13 mouse cellular contexts compared by ENCODE assay signal in genomic region chr11:109535966-109536365, GRCm38 (mm10).
DNase-seq lines count a peak whose midpoint lies in the region.
"Had no signal": no experiment of that assay in that cellular context is flagged by ENCODE, and none has a peak within 500 bp of the region (broad histone marks: within the 10 kb centered on the region; RNA-seq: fewer than 3 reads in every experiment).

No protein-coding gene starts in this region.

- intact Hi-C loops in gastrocnemius, postnatal 36 days (cut with DNase I), result no loop called here

- DNase-seq in brain, adult 2 months (ENCODE audit: low read depth, low spot score), result peak; percentile 82
- peak; percentile 76 for DNase-seq in cerebellum, adult 11-12 months
- peak; percentile 85 for DNase-seq in cerebellum, adult 9-10 months
- DNase-seq in cerebellum, postnatal 25 days, result peak; percentile 65 to 70
- no peak for DNase-seq in gastrocnemius, postnatal 36 days
- no peak for DNase-seq in lung, adult 18-20 months
- no peak for DNase-seq in thymus, adult 18-20 months
- DNase-seq: adrenal gland, adult 2 months; adrenal gland, postnatal 25 days; forebrain, postnatal 0 days; gastrocnemius, postnatal 14 days; heart, postnatal 36 days; kidney, adult 2 months had no signal

Comparison
In these comparisons a context has a peak if more than half of its experiments do, and no peak if none do; other contexts are left out.
1. DNase-seq: peak in brain, adult 2 months (single experiment), cerebellum, adult 11-12 months (single experiment), cerebellum, adult 9-10 months (single experiment) and cerebellum, postnatal 25 days (2 of 2); none in gastrocnemius, postnatal 36 days (0 of 2), lung, adult 18-20 months (0 of 2) and thymus, adult 18-20 months (0 of 2).